Mouse (Mus musculus): ENCODE measurements at regions not wholly inside any gene's neighbourhood (a gene's known extent, or its start where the extent isn't known, plus 50 kb on each side); places are given as distances from the start of the nearest gene placed in this dataset.

- TF ChIP-seq POLR2A (IDR thresholded peaks at IDR 0.05; ENCODE audit: borderline replicate concordance, control insufficient read depth, low read depth, low read length) = no peak
- TF ChIP-seq CTCF (IDR thresholded peaks at IDR 0.05; ENCODE audit: control insufficient read depth, insufficient read depth, low read length) = no peak
Measured at GRCm38 (mm10) chr7:133328717-133329116, 204.6 kb upstream of the Ctbp2 start.

All from bone marrow, adult 2 months (tissue).